Mouse (Mus musculus) ZHBTc4 (cell line): ENCODE data around the gene Rpl29.
A peak's percentile ranks its signal among the peaks of the same experiment; 100 is the strongest.

Experiments used
- DNase-seq: peaks from one replicate; pipeline ENCODE4 v3.0.0-alpha.2; 2011; ENCODE audit warnings: low read depth, low spot score

The Rpl29 gene

DNA sequence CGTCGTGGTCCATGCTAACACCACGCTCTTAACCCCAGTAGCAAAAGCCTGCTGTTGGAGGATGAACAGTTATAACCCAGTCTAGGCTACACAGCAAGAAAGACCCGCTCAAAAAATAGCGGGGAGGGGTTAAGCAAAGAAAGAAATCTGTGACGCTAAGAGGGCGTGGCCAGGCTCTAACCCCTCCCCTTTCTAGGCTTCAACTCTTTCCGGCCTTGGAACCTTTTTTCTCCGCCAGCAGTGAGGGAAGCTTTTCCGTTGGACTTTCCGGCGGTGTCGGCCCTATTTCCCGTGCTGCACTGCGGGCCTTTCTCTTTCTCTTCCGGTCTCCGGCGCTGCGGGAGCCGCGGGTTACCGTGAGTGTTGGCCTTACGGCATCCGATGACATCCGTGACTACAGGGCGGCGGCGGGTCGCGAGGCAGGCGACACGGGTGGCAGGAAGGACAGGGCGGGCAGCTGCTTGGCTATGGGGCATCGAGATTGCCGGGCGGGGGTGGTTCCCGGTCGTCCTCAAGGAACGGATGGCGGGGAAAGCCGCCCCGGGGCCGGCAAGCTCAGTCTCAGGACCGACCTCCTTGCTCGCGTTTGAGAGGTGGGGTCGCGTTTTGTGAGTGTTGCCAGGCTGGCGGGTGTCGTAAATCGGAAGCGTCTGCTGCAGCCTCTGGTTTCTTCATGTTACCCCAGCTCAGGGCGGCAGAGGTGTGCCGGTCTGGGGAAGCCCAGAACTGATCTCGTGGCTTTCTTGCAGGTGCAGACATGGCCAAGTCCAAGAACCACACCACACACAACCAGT, at the start of gene Rpl29:
Gene Rpl29, plus strand, starts transcription at position 234 of the 794 bp plus-strand sequence.
- DNase-seq: peak; percentile 97

DNA sequence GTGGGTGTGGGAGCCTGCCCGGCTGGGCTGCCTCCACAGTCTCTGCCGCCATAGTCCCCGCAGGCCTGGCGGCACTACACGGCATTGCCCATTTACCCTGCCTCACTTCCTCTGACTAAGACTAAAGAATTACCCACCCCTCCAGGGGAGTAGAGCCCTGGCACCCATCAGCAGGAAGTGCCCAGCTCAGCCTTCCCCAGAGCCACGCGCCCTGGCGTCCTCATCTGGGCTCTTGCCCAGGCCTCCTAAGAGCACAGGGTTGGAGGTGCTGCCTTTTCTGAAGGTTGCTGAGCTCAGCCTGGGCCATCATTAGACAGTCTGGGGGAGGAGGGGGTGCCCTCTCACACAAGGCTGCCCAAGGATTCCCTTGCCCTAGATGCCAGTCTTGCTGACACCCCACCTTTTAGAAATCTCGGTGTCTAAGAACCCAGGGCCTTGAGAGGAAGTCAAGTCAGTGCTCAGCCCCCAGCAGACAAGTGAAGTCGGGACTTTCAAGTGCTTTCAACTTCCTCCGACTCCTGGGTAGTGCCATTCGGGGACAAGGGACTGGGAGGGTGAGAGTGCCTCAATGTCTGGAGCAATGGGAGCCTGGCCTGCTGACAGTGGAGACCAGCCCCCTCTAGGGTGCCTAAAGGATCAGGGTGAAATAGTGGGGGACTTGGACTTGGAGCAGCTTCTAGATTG, 42.9 kb upstream of the Rpl29 start:
- no peak for DNase-seq

DNA sequence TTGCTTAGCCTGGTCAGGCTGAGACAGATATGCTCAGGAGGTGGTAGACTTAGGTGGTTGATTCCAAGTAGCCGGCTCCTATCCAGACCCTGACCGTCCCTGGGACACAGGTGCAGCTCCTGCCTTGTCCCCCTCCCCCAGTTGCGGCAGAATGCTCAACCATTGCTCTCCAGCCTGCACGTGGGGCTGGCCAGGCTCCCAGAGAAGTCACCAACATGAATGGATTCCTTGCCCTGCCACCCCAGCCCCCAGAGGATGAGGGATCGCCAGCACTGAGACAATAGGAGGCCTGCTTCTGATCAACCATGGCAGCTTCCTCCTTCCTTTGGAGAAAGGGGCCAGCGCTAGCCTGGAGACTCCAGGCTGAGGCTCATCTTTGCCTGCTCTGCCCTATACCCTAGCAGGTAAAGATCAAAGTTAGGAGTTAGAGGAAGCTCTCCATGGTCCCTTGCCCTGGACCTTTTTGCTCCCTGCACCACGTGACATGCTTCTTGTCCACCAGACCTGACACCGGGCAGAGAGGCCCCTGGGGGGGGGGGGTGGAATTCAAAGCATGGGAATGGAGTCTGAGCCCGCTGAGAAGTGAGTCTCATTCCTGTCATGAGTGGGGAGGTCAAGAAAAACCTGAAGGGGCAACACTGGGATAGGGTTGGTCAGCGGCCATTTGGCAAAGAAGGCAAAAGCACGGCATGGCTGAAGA, 36.3 kb upstream of the Rpl29 start:
- DNase-seq: no peak

DNA sequence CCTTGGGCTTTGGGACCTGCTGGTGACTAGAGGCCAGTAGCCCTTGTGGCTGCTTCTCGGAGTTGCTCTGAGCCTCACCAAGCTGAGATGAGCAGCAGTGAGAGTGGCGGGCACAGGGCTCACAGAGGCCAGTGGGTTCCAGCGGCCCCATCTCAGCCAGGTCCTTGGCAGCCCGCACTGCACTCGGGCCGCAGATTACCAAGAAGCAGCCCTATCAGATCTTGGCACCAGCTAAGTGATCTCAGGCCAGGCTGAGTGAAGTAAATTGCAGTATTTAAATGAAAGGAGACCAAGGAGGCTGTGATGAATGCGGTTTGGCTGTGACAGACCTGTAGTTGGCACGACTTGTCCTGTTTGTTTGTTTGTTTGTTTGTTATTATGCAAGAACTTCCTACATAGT, 35.7 kb upstream of the Rpl29 start:
- no peak for DNase-seq

DNA sequence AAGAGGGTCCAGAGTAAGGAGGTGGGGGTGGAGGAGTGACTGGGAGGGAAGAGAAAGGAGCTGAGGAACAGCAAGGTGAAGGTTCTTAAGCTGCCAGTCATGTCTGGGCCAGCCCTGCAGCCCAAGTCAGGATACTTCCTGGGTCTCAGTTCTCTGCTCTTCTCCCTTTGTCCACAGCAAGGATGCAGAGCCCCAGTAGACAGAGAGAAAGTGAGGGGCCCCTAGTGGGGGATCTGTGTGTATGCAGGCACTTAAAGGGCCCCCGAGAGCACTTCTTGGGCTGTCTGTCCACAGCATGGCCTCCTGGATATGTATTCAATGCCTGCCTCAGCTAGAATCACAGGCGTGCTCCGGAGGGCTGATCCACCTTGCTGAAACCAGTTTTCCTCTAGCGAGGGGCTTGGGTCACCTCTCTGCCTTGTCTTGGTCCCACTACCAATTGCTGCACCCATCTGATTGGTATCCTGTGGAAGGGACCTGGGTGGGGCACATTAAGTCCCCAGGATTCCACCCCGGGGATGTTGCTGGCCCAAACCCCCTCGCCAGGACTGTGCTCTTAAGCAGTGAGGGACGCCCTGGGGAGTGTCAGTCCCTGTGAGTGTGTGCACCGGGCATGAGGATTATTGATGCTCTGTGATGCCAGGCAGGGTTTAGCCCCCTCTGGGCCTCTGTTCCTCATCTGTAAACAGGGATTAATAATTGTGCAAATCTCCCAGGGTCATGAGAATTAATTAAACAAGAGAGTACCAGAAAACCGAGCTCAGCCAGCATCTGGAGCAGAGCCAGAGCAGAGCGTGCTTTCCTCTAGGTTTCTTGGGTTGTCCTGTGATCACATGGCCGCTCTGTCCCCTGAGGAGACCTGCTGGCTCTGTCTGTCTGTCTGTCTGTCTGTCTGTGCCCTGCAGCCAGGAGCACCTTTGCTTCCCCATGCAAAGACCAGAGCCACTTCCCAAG, 34.3 kb upstream of the Rpl29 start:
- no peak for DNase-seq

DNA sequence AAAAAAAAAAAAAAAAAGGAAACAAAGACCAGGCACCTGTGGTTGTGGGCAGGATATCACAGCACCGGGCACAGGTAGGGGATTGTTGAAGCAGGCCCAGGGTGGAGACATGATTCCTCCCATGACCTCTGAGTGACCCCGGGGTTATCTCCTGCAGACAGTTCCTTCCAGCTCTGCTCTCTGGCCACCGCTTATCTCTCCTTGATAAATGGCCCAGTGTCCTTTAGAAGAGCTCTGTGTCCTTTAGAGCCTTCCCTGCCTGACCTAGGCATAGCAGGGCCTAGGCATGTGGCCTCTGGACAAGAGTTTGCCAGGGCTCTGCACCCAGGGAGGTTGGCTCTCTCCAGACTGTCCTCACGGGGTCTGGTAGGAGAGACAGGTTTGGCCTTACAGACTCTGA, 31.5 kb upstream of the Rpl29 start:
- DNase-seq: no peak

DNA sequence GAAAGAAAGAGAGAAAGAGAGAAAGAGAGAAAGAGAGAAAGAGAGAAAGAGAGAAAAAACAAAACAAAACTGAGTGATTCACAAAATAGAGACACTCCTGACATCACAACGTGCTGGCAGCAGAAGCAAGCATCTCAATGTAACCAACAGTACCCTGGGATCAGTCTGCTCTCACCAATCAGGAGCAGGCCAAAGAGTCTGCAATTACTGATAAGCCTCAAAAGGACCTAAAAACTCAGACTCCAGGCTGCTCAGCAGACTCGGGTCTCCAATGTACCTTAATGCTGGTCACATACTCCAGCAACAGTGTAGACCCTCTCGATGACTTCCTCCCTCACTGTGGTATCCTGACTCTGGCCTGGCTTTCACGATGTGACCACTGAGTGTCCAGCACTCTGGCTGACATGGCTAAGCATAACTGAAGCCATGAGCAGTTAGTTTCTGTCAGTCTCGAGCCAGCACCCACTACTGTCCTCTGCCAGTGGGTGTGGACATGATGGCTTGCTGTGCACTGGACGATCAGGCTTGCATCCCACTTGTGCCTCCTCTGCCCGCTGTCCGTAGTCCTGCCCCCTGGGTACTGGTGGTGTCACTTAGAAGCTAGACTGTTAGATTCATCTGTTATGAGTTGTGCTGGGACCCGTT, 30.5 kb upstream of the Rpl29 start:
- DNase-seq: no peak

DNA sequence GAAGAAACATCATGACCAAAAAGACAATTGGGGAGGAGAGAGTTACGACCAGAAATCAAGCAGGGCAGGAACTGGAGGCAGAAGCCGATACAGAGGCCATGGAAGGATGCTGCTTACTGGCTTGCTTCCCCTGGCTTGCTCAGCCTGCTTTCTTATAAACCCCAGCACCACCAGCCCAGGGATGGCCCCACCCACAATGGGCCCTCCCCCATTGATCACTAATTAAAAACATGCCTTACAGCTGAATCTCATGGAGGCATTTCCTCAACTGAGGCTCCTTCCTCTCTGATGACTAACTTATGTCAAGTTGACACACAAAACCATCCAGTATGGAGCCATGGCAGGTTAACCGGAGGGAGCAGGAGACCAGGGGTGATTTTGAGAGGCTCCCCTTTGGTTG, 29.4 kb upstream of the Rpl29 start:
- no peak for DNase-seq

DNA sequence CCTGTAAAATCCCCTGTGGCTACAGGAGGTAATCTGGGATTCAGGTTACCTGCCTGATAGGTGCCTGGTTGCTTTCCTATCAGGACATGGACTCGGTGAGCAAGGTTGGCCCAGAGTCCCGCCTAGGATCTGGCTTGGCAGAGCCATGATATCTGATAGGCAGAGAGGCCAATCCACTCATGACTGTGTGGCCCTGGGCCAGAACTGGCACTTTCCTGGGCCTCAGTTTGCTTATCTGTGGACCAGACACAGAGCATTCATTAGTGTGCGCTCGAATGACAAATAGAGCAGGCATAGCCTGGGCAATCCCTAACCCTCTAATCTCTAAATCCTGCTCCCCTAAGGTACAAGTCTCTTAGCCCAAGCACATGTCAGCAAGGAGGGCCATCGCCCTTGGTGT, 27.1 kb upstream of the Rpl29 start:
- no peak for DNase-seq

DNA sequence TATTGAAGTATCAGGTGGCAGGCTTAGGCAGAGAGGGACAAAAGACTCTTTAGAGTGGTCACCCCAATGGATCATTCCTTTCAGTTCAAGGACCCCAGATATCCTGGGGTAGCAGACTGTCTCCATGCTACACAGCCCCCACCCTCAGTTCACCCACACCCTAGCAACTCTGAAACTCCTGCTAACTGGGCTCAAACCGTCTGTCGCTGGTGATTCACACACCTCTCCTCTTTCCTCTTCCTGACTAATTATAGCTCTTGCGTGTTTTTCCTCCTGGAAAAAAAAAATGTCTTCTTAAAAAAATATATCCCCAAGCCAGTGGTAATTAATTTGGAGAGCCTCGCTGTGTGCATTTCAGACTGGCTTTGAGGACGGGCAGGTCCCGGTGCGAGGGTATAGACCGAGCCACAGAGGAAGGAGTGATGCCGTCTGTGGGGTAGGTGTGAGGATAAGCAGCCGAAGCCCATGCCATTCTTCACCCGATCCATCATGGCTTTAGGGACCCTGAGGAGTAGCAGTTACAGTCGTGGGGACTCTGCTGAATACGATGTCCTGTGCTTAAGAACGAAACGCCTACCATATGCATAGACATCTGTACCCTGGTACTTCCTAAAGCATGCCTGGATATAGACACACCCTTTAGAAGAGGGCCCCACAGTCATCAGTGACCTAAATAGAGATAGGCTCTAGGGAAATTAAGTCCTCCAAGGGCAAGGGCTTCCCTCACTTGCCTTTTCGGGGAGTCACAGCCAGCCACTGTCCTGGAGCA, 26.5 kb upstream of the Rpl29 start:
- DNase-seq: no peak

DNA sequence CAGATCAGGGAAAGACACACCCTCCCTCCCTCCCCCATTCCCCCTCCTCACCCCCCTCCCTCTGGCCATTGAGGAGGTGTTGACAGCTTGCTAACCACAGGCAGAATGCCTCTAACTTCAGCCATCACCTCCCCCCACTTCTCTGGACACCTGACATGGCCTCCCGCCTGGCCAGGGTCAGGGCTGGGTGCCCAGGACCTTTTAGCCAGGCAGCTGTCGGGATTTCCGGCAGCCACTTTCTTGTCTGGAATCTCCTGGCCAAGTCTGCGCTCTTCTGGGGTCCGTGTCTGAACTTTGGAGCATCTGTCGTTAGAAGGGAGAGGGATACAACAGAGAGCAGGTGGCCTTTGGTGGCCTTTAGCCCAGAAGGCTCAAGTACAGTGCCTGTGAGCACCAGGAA, 24.0 kb upstream of the Rpl29 start:
- no peak for DNase-seq

DNA sequence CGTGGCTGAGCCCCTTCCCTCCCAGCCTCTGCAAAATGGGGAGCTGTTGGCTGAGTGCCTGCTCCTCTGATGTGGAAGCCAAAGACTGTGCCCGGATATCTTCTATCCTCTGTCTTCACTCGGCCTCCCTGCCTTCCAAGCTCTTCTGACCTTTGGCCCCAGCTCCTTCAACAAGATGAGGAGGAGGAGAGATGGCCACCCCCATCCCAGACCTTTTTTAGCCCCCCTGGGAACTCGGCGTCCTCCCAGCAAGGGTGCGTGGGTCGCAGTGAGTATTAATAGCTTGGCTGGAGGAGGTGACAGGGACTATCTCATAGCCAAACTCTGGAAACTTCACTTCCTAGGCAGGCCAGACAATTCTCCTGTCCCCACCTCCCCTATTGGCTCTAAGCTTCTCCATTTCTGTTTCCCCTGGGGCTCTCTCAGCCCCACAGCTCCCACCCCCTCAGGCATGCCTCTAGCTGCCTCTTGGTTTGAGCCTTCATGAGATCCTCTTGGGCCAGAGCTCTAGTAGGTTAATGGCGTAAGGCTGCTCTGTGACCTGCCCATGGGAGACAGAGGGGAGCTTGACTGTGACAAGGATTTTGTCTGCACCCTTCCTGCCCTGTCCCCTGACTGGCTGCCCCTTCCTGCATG, 22.7 kb upstream of the Rpl29 start:
- no peak for DNase-seq

DNA sequence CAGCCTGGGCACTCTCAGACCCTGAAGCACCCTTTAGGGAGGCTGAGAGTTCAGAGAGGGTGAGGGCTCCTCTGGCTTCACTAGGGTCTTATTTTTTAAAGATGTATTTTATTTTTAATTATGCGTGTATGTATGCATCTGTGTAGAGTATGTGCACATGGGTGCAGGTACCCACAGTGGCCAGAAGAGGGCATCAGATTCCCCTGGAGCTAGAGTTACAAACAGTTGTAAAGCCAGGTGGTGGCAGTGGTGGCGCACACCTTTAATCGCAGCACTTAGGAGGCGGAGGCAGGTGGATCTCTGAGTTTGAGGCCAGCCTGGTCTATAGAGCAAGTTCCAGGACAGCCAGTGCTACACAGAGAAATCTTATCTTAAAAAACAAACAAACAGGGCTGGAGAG, 20.2 kb upstream of the Rpl29 start:
- peak; percentile 36 for DNase-seq

DNA sequence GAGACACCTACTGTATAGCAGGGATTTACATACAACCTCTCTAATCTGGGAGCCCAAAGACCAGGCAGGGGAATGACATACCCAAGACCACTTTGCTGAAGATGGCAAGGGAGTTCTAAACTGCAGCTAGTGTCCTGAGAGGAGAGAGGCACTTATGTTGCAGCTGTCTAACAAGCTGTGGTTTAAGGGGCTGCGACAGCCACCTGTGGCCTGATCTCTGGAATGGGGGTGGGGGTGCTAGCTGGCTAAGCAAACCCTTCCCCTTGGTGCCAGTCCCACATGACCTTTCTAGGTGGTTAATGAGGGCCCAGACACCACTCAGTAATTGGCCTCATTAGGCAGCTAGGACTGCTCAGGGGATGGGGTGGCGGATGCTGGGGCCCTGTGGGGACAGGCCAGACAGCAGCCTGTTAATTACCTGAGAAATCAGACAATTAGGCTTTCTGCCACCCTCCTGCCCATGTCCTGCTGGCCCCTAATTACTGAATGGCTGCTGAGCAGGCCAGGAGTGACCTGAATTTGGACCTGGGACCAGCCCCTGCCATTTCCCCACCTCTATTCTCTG, 19.1 kb upstream of the Rpl29 start:
- no peak for DNase-seq

DNA sequence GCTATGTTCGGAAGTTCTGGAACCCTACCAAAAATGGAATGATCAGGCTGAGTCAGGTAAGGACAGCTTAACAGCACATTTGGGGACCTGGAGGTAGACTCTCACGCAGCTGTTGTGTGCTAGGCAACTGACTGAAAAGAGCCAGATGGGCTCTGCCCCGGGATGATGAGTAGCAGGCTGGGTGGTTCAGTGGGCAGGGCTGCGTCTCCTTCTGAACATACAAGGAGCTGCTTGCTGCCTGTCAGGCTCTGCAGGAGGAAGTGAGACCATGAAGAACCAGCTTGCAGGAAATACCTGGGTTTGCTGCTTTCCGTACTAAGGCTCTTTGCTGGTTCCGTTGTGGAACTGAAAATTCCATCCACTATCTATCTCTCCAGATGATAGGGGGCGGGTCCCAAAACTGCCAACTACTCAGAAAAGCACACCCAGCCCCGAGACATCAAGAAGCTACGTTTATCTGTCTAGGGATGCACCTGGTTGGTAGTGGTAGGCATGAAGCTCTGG, 18.1 kb upstream of the Rpl29 start:
- no peak for DNase-seq

DNA sequence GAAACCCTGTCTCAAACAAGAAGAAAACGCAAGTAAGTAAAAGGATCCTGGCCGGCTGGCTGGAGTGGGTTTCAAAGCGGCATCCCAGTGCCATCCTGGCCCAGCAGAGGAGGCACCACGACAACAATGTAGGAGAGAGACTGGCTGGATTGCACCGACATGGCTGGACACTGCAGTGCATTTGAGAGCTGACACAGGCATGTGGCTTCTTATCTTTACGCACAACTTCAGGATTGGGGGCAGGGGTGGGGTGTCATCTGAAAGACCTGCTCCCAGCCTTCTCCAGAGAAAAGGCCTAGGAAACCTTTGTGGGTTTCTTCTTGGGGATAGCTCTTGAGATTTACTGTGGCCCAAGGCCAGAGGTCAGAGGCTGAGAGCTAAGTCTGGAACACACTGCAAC, 17.5 kb upstream of the Rpl29 start:
- DNase-seq: no peak

DNA sequence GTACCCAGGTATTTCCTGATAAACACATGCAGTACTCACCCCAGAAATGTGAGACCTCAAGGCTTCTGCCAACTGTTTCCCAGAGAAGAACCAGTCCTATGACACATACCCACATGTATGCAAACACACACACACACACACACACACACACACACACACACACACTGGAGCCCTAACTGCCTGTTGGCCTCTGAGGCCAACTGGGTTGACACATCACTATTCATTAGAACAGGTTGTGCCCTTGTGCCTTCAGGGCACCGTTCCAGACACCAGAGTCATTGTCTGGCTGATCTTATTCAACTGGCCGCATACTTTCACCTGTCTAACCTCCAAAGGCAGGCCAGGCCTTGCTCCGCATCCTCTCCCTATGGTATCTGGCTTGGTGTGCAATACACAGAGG, 17.0 kb upstream of the Rpl29 start:
- DNase-seq: no peak

DNA sequence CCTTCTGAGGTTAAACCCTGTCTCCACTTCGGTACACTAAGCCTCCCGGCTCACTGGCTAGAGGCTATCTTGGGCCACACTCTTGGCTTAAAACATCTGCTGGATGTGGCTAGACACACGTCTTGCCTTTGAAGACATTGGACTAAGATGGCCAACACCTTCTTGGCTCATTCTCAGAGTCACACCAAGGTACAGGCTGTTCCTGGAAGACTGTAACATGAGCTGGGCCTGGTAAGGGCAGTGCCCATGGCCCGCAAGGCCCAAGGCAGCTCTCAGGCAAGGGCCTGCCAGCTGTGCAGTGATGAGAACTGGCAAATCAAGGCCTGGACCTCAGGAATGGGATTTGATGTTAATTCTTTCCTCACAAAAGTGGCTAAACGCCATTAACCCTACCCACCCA, 15.6 kb upstream of the Rpl29 start:
- no peak for DNase-seq

DNA sequence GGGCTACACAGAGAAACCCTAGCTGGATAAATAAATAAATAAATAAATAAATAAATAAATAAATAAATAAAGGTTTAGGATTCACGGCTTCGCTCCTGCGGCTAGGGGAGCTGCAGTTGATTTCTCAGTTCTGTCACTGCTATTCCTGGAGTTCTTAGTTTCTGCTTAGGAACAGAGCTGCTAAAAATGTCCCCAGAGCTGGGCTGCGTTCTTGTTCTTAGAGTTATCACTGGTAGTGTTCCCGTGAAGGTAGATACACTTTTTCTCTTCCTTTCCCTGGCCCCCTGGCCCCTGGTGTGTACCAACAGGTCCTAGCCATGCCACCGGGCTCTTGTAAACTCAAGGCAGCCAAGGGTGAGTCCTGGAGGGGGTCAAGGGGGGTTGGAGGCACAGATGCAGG, 12.4 kb upstream of the Rpl29 start:
- DNase-seq: no peak
